Mouse (Mus musculus) CH12.LX (cell line): ENCODE measurements around the gene Stard5. TPM values are rescaled to one million over a fixed set of nuclear protein-coding genes. Genes with fewer than 3 reads are reported as not detected.

Experiments
- DNase-seq: peaks from one replicate; pipeline ENCODE4 v3.0.0-alpha.2; 2013; ENCODE audit errors: extremely low read depth
- H3K27ac ChIP-seq: 2 replicates; pipeline ENCODE4 v1.5.1; 2012; ENCODE audit warnings: low read depth, mild to moderate bottlenecking, control low read depth, moderate library complexity; ENCODE audit not compliant: insufficient read depth
- H3K27me3 ChIP-seq: replicated peaks from 2 replicates; pipeline ENCODE3; 2012; ENCODE audit warnings: inconsistent platforms
- H3K36me3 ChIP-seq, 2 experiments: replicated peaks in 1 of 2; 2 replicates each; pipeline versions ENCODE3 to v1.6.1; 2012; ENCODE audit warnings: inconsistent platforms in 1 of 2, low read length in 1 of 2, mild to moderate bottlenecking in 1 of 2, mixed read lengths in 1 of 2, moderate library complexity in 1 of 2; ENCODE audit not compliant: control insufficient read depth in 1 of 2, insufficient read depth in 1 of 2
- H3K4me1 ChIP-seq, 2 experiments: 2 replicates each; pipeline ENCODE4 v1.6.1; 2012; ENCODE audit warnings: inconsistent platforms in 1 of 2, moderate library complexity in 1 of 2; ENCODE audit not compliant: insufficient read depth in 2 of 2, control insufficient read depth in 1 of 2
- H3K4me2 ChIP-seq: 2 replicates; pipeline ENCODE4 v1.6.1; 2012; ENCODE audit warnings: low read depth, mild to moderate bottlenecking, control low read depth; ENCODE audit not compliant: poor library complexity, insufficient read depth, severe bottlenecking
- H3K4me3 ChIP-seq, 3 experiments: fragments of 150-350 bp in 1 of 3; sonication (generic) in 1 of 3; replicated peaks in 1 of 3; 2 replicates each; pipeline versions ENCODE3 to v1.5.1; 2011 to 2012; ENCODE audit warnings: low read depth in 2 of 3, low read length in 2 of 3, mild to moderate bottlenecking in 2 of 3, moderate library complexity in 2 of 3, control low read depth in 1 of 3, improper control_type of control experiment in 1 of 3, inconsistent platforms in 1 of 3, mixed read lengths in 1 of 3; ENCODE audit not compliant: poor library complexity in 1 of 3
- H3K79me2 ChIP-seq: replicated peaks from 2 replicates; pipeline ENCODE4 v1.6.1; 2012; ENCODE audit warnings: mild to moderate bottlenecking, moderate library complexity; ENCODE audit not compliant: control insufficient read depth, poor library complexity, insufficient read depth, severe bottlenecking; ENCODE audit errors: extremely low read depth
- H3K9ac ChIP-seq: 2 replicates; pipeline ENCODE4 v1.6.1; 2012; ENCODE audit warnings: low read depth, mild to moderate bottlenecking, control low read depth, moderate library complexity; ENCODE audit not compliant: insufficient read depth
- H3K9me3 ChIP-seq: replicated peaks from 2 replicates; pipeline ENCODE3; 2012; ENCODE audit warnings: low read length, inconsistent platforms, mixed read lengths
- BHLHE40 ChIP-seq: IDR thresholded peaks from 2 replicates; pipeline ENCODE4 v1.6.1; 2011; ENCODE audit warnings: mild to moderate bottlenecking, low read depth, low read length, improper control_type of control experiment
- CTCF ChIP-seq, 2 experiments: IDR thresholded peaks in 1 of 2; conservative IDR thresholded peaks in 1 of 2; 2 replicates each; pipeline ENCODE4 v1.5.1; 2011 to 2012; ENCODE audit warnings: low read depth in 2 of 2, low read length in 2 of 2, improper control_type of control experiment in 1 of 2, inconsistent platforms in 1 of 2, mild to moderate bottlenecking in 1 of 2, moderate library complexity in 1 of 2
- ELF1 ChIP-seq: IDR thresholded peaks from 2 replicates; pipeline ENCODE4 v1.6.1; 2014; ENCODE audit warnings: low read depth, mild to moderate bottlenecking, inconsistent platforms, low read length, improper control_type of control experiment
- ETS1 ChIP-seq: conservative IDR thresholded peaks from 2 replicates; pipeline ENCODE4 v1.6.1; 2012; ENCODE audit warnings: low read depth, mild to moderate bottlenecking, inconsistent platforms, low read length, improper control_type of control experiment, moderate library complexity
- IRF4 ChIP-seq: IDR thresholded peaks from 2 replicates; pipeline ENCODE4 v1.6.1; 2014; ENCODE audit warnings: low read depth, mild to moderate bottlenecking, inconsistent platforms, low read length, improper control_type of control experiment
- JUND ChIP-seq: conservative IDR thresholded peaks from 2 replicates; pipeline ENCODE4 v1.6.1; 2011; ENCODE audit warnings: low read depth, low read length, improper control_type of control experiment
- MAX ChIP-seq: IDR thresholded peaks from 2 replicates; pipeline ENCODE4 v1.6.1; 2011; ENCODE audit warnings: low read length, improper control_type of control experiment
- MEF2A ChIP-seq: IDR thresholded peaks from 2 replicates; pipeline ENCODE4 v1.6.1; 2014; ENCODE audit warnings: low read depth, mild to moderate bottlenecking, inconsistent platforms, low read length, improper control_type of control experiment, borderline replicate concordance
- MXI1 ChIP-seq: IDR thresholded peaks from 2 replicates; pipeline ENCODE4 v1.6.1; 2011; ENCODE audit warnings: mild to moderate bottlenecking, low read depth, low read length, improper control_type of control experiment
- MYC ChIP-seq: IDR thresholded peaks from 2 replicates; pipeline ENCODE4 v1.6.1; 2011; ENCODE audit warnings: low read depth, mild to moderate bottlenecking, improper control_type of control experiment, low read length
- POLR2A ChIP-seq: IDR thresholded peaks from 2 replicates; pipeline ENCODE4 v1.6.1; 2011; ENCODE audit warnings: low read depth, mild to moderate bottlenecking, improper control_type of control experiment, low read length
- SMC3 ChIP-seq: IDR thresholded peaks from 2 replicates; pipeline ENCODE4 v1.6.1; 2011; ENCODE audit warnings: low read depth, low read length, improper control_type of control experiment
- TBP ChIP-seq: conservative IDR thresholded peaks from 2 replicates; pipeline ENCODE4 v1.6.1; 2011; ENCODE audit warnings: low read depth, low read length, improper control_type of control experiment
- TCF12 ChIP-seq: IDR thresholded peaks from 2 replicates; pipeline ENCODE4 v1.6.1; 2014; ENCODE audit warnings: low read depth, mild to moderate bottlenecking, inconsistent platforms, low read length, improper control_type of control experiment
- USF1 ChIP-seq: IDR thresholded peaks from 2 replicates; pipeline ENCODE4 v1.6.1; 2014; ENCODE audit warnings: low read depth, mild to moderate bottlenecking, inconsistent platforms, low read length, improper control_type of control experiment
- ZMIZ1 ChIP-seq: IDR thresholded peaks from 2 replicates; pipeline ENCODE4 v1.6.1; 2012; ENCODE audit warnings: low read depth, mild to moderate bottlenecking, inconsistent platforms, low read length, improper control_type of control experiment
- dilution Hi-C: fragments of 300-500 bp; cut with MboI; formaldehyde crosslinking; loops from 2 replicates; pipeline ENCODE4 v1.14.3; 2020; ENCODE audit warnings: low sequenced_read_pairs; ENCODE audit not compliant: extremely low pct_unique_long_range_greater_than_20kb, extremely low pct_ligation_motif_present
- in situ Hi-C: fragments of 300-500 bp; cut with MboI; formaldehyde crosslinking; loops from 3 replicates; pipeline ENCODE4 v1.14.3; 2019; ENCODE audit warnings: low sequenced_read_pairs, low pct_ligation_motif_present, low pct_unique_long_range_greater_than_20kb, mixed read lengths
- polyA plus RNA-seq: library from polyadenylated mRNA; unstranded; fragments of >175 nt; gene quantifications from 2 replicates; pipeline ENCODE4 v1.2.1, GENCODE M21; 2012; ENCODE audit warnings: low read depth; ENCODE audit not compliant: insufficient read length
- total RNA-seq, 2 experiments: library from RNA; depleted of rRNA; stranded (reverse); fragments of 300-350 nt in 1 of 2; fragments of >200 nt in 1 of 2; gene quantifications; 2 replicates each; pipeline ENCODE4 v1.2.3; 2012 to 2014

Stard5 gene
- total and polyA plus RNA-seq, 3 experiments, result 31.7 to 44.9 (median 33.1) TPM

- TF ChIP-seq TCF12 (no peak), MYC (no peak), SMC3 (no peak)
- Histone ChIP-seq H3K4me2 (no peak overlapping the region), H3K9me3 (no peaks in the 10 kb centered on the region), H3K36me3 (peaks cover 83 to 95% of the 10 kb centered on the region in 2 experiments), H3K9ac (no peak overlapping the region), H3K27ac (peak overlapping the region; percentile 33; the same call in 1 of the 2 replicates), H3K79me2 (peaks cover 4% of the 10 kb centered on the region; the same call in 1 of the 2 replicates), H3K4me1 (peaks cover 45 to 89% of the 10 kb centered on the region in 2 experiments), H3K4me3 (no peak overlapping the region), H3K27me3 (no peaks in the 10 kb centered on the region)
- dilution Hi-C loops, result no loop called here
- in situ Hi-C loops, result no loop called here
- no peak for DNase-seq
Observed at GRCm38 (mm10) chr7:83640581-83640980, 8.8 kb downstream of the Stard5 start.

- DNase-seq, result no peak
- no peak overlapping the region for H3K4me3 ChIP-seq
- TF ChIP-seq MEF2A (no peak), ZMIZ1 (no peak; the same call in 1 of the 2 replicates), POLR2A (no peak; the same call in 1 of the 2 replicates), ETS1 (no peak), MYC (no peak), TBP (no peak), MXI1 (no peak), ELF1 (no peak), USF1 (no peak), CTCF (conservative IDR thresholded peaks at IDR 0.05 in 1 of 2, IDR thresholded peaks at IDR 0.05 in 1 of 2; ENCODE audit: low read depth in 2 of 2, low read length in 2 of 2) (no peak), BHLHE40 (no peak)
- H3K4me2 ChIP-seq, result no peak overlapping the region
- H3K27ac ChIP-seq, result peak overlapping the region; percentile 49; the same call in 1 of the 2 replicates
- dilution Hi-C loops, result no loop called here
- H3K9me3 ChIP-seq, result no peaks in the 10 kb centered on the region
- H3K79me2 ChIP-seq, result peaks cover 6% of the 10 kb centered on the region
- H3K36me3 ChIP-seq, result peaks cover 85 to 96% of the 10 kb centered on the region in 2 experiments
- H3K9ac ChIP-seq, result no peak overlapping the region
- H3K4me1 ChIP-seq, result peaks cover 50 to 89% of the 10 kb centered on the region in 2 experiments
- in situ Hi-C loops, result no loop called here
- H3K27me3 ChIP-seq, result no peaks in the 10 kb centered on the region
Observed at GRCm38 (mm10) chr7:83641163-83641562, 9.4 kb downstream of the Stard5 start.

- TF ChIP-seq ETS1, result no peak
- no peak for TF ChIP-seq JUND
- TF ChIP-seq TBP, result no peak
- TF ChIP-seq POLR2A, result 0 out of 2 replicates have a peak, but pooled peaks have one; percentile 10
- no peak for TF ChIP-seq MAX
- TF ChIP-seq MEF2A, result no peak
- no peak for TF ChIP-seq IRF4
- TF ChIP-seq ZMIZ1, result 0 out of 2 replicates have a peak, but pooled peaks have one; percentile 5
- TF ChIP-seq, all 38 proteins: peak for 2
- Histone ChIP-seq H3K4me1 (peaks cover 52 to 89% of the 10 kb centered on the region in 2 experiments), H3K27ac (no peak overlapping the region), H3K79me2 (peaks cover 21% of the 10 kb centered on the region), H3K4me2 (no peak overlapping the region), H3K4me3 (no peak overlapping the region), H3K9me3 (no peaks in the 10 kb centered on the region), H3K27me3 (no peaks in the 10 kb centered on the region), H3K9ac (no peak overlapping the region), H3K36me3 (peaks cover 84 to 96% of the 10 kb centered on the region in 2 experiments)
- no peak for DNase-seq
- in situ Hi-C loops (no loop called here), dilution Hi-C loops (no loop called here)
Observed at GRCm38 (mm10) chr7:83643581-83643980, 11.8 kb downstream of the Stard5 start.
